Mouse (Mus musculus) left cerebral cortex, adult 9 months (tissue): ENCODE results near the gene Necab2.

Experiments used
- DNase-seq, 2 experiments: peaks; one replicate each; pipeline ENCODE4 v3.0.0; 2022; ENCODE audit warnings: low spot score in 2 of 2

Gene Necab2

DNA sequence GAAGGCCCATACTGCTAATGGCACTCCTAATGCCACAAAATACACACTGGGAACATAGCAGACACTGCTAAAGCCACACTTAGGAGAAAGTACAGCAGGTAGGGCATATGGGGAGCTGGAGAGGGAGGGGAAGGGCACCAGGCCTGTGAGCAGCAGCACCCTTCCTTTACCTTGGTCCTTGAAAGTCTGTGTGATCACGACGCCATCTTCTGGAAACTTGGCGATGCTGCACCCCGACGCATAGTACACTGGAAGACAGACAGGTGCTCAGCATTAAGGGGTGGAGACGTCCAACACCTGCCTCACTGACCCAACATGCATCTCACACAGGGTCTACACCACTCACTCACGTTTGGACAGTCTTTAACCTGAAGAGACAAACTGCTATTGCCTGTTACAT lies 73.6 kb downstream of the Necab2 start:
- no peak for DNase-seq
